Mouse (Mus musculus) yolk sac, embryonic 10.5 days (tissue): ENCODE results near the gene Fcho1.

Source experiments
- DNase-seq: peaks from one replicate; pipeline ENCODE4 v3.0.0-alpha.2; 2017; ENCODE audit warnings: low spot score

Fcho1 gene

GRCm38 (mm10) chr8:71682832-71683231, 42.7 kb downstream of the Fcho1 start:
- DNase-seq, result no peak

- no peak for DNase-seq
Observed at GRCm38 (mm10) chr8:71681369-71681915, 44.1 kb downstream of the Fcho1 start.

GRCm38 (mm10) chr8:71680471-71680870, 45.0 kb downstream of the Fcho1 start:
- DNase-seq, result no peak

GRCm38 (mm10) chr8:71679550-71680168, 45.9 kb downstream of the Fcho1 start:
- DNase-seq, result no peak

- no peak for DNase-seq
Observed at GRCm38 (mm10) chr8:71679116-71679515, 46.4 kb downstream of the Fcho1 start.

- no peak for DNase-seq
Observed at GRCm38 (mm10) chr8:71678216-71678615, 47.3 kb downstream of the Fcho1 start.

GRCm38 (mm10) chr8:71677555-71677954, 48.0 kb downstream of the Fcho1 start:
- DNase-seq, result no peak

GRCm38 (mm10) chr8:71676803-71677202, 48.7 kb downstream of the Fcho1 start:
- DNase-seq, result no peak

GRCm38 (mm10) chr8:71676020-71676741, 49.3 kb downstream of the Fcho1 start, which contains the start of gene Jak3:
Gene Jak3 (plus strand): TSS chr8:71676296.
- DNase-seq, result peak; percentile 71

GRCm38 (mm10) chr8:71675456-71676019, 50.0 kb downstream of the Fcho1 start:
- DNase-seq, result no peak

GRCm38 (mm10) chr8:71674071-71674470, 51.4 kb downstream of the Fcho1 start:
- DNase-seq, result no peak

- DNase-seq, result no peak
Observed at GRCm38 (mm10) chr8:71672168-71672735, 53.3 kb downstream of the Fcho1 start.

- DNase-seq, result peak; percentile 82
Observed at GRCm38 (mm10) chr8:71671549-71671965, 54.0 kb downstream of the Fcho1 start, which contains the start of gene Unc13a. Gene Unc13a (minus strand): TSS chr8:71671757.

- DNase-seq, result peak; percentile 78
Observed at GRCm38 (mm10) chr8:71670621-71671548, 54.6 kb downstream of the Fcho1 start.

- DNase-seq, result no peak
Observed at GRCm38 (mm10) chr8:71670198-71670597, 55.3 kb downstream of the Fcho1 start.

GRCm38 (mm10) chr8:71668220-71668975, 57.1 kb downstream of the Fcho1 start:
- DNase-seq, result no peak

- no peak for DNase-seq
Observed at GRCm38 (mm10) chr8:71667256-71667655, 58.3 kb downstream of the Fcho1 start.

- DNase-seq, result no peak
Observed at GRCm38 (mm10) chr8:71666855-71667254, 58.7 kb downstream of the Fcho1 start.

GRCm38 (mm10) chr8:71665331-71666130, 60.0 kb downstream of the Fcho1 start:
- peak; percentile 87 for DNase-seq
